Mouse (Mus musculus) cerebellum, adult 2 months (tissue): Measurements from ENCODE around the gene Tmprss2.

ENCODE experiments used
- CTCF ChIP-seq: fragments of 200-500 bp; IDR thresholded peaks from 2 replicates; pipeline ENCODE4 v1.5.1; 2011; ENCODE audit warnings: low read depth, mild to moderate bottlenecking, control low read depth, low read length, moderate library complexity, borderline replicate concordance; ENCODE audit not compliant: insufficient read depth
- POLR2A ChIP-seq: fragments of 200-500 bp; IDR thresholded peaks from 2 replicates; pipeline ENCODE4 v1.6.1; 2011; ENCODE audit warnings: low read length, control low read depth, borderline replicate concordance; ENCODE audit not compliant: insufficient read depth

DNA sequence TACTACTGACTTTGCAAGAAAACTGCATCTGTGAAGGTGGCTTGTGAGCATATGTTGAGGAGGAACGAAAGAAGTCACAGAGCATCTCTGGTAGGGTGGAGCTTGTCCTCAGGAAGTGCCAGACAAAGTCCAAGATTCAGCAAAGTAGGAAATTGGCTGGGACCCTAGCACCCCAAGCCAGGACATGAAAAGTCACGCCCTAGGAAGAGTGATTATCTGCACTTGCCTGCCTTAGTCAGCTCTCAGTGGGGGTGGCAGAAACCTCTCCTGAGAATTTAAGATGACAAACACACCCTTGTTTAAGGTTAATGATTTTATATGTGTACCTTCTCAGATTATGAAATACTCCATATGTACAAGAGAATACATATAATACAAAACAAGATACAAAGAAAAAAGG lies 7.3 kb upstream of the Tmprss2 start:
- TF ChIP-seq POLR2A = no peak
- TF ChIP-seq CTCF = no peak
